Mouse (Mus musculus): ENCODE results near the gene Mib2.
"Not testable (repeated sequence)": the region's sequence is repeated elsewhere in the genome, so short reads cannot be mapped to it uniquely, and the experiment has no call there.

The Mib2 gene

GRCm38 (mm10) chr4:155668689-155669597 is at the start of gene Mib2:
Gene Mib2 (minus strand): TSS chr4:155669198.
- in situ Hi-C loops (cut with MboI, MseI), result no loop called here

- in situ Hi-C loops (cut with MboI, MseI), result no loop called here
Observed at GRCm38 (mm10) chr4:155710521-155711252, 41.7 kb upstream of the Mib2 start.

- in situ Hi-C loops (cut with MboI, MseI), result no loop called here
Observed at GRCm38 (mm10) chr4:155708988-155709387, 40.0 kb upstream of the Mib2 start.

GRCm38 (mm10) chr4:155708582-155708981 is 39.6 kb upstream of the Mib2 start:
- in situ Hi-C loops (cut with MboI, MseI), result no loop called here

GRCm38 (mm10) chr4:155705592-155705929 is 36.6 kb upstream of the Mib2 start:
- in situ Hi-C loops (cut with MboI, MseI), result no loop called here

- in situ Hi-C loops (cut with MboI, MseI), result no loop called here
Observed at GRCm38 (mm10) chr4:155704721-155705591, 36.0 kb upstream of the Mib2 start, which contains the start of gene Ssu72. Gene Ssu72 (plus strand): TSS chr4:155704800.

- in situ Hi-C loops (cut with MboI, MseI), result no loop called here
Observed at GRCm38 (mm10) chr4:155703425-155703929, 34.5 kb upstream of the Mib2 start.

GRCm38 (mm10) chr4:155700425-155700824 is 31.4 kb upstream of the Mib2 start:
- in situ Hi-C loops (cut with MboI, MseI), result no loop called here

- in situ Hi-C loops (cut with MboI, MseI), result loop anchor here (5.0 kb wide), 2 partner anchors 209 to 329 kb away; no protein-coding TSS in a partner anchor
Observed at GRCm38 (mm10) chr4:155696261-155697255, 27.6 kb upstream of the Mib2 start.

- in situ Hi-C loops (cut with MboI, MseI), result loop anchor here (5.0 kb wide), 2 partner anchors 208 to 328 kb away; no protein-coding TSS in a partner anchor
Observed at GRCm38 (mm10) chr4:155695531-155696062, 26.6 kb upstream of the Mib2 start.

- in situ Hi-C loops (cut with MboI, MseI), result loop anchor here (5.0 kb wide), 3 partner anchors 37 to 327 kb away; no protein-coding TSS in a partner anchor
Observed at GRCm38 (mm10) chr4:155694482-155695401, 25.7 kb upstream of the Mib2 start.

- in situ Hi-C loops (cut with MboI, MseI), result loop anchor here in 1 of 2 experiments (5.0 kb wide), 1 partner anchor 37 kb away; no protein-coding TSS in a partner anchor
Observed at GRCm38 (mm10) chr4:155694111-155694481, 25.1 kb upstream of the Mib2 start, which contains the start of gene Fndc10. Gene Fndc10 (plus strand): TSS chr4:155694342.

GRCm38 (mm10) chr4:155692421-155692820 is 23.4 kb upstream of the Mib2 start:
- in situ Hi-C loops (cut with MboI, MseI), result loop anchor here in 1 of 2 experiments (5.0 kb wide), 1 partner anchor 35 kb away; no protein-coding TSS in a partner anchor

- in situ Hi-C loops (cut with MboI, MseI), result loop anchor here in 1 of 2 experiments (5.0 kb wide), 1 partner anchor 33 kb away; no protein-coding TSS in a partner anchor
Observed at GRCm38 (mm10) chr4:155690571-155691375, 21.8 kb upstream of the Mib2 start.

- in situ Hi-C loops (cut with MboI, MseI), result not testable (repeated sequence)
Observed at GRCm38 (mm10) chr4:155687764-155688163, 18.8 kb upstream of the Mib2 start.

- in situ Hi-C loops (cut with MboI, MseI), result not testable (repeated sequence)
Observed at GRCm38 (mm10) chr4:155683670-155684277, 14.8 kb upstream of the Mib2 start.

GRCm38 (mm10) chr4:155675991-155676390 is 7.0 kb upstream of the Mib2 start:
- in situ Hi-C loops (cut with MboI, MseI), result no loop called here
